Mouse (Mus musculus) left cerebral cortex, postnatal 25 days (tissue): ENCODE data around the gene AI481877. TPM values are rescaled to one million over a fixed set of nuclear protein-coding genes. Genes with fewer than 3 reads are reported as not detected.

Source experiments
- DNase-seq, 2 experiments: peaks; one replicate each; pipeline ENCODE4 v3.0.0; 2022; ENCODE audit warnings: low spot score in 2 of 2, mixed read lengths in 1 of 2
- intact Hi-C: fragments of 180-260 bp; cut with DNase I; formaldehyde crosslinking; loops from one replicate; pipeline ENCODE4 v1.15.1; 2025
- total RNA-seq, 2 experiments: library from RNA; stranded (reverse); gene quantifications; 2 replicates each; pipeline ENCODE4 v1.2.3; 2021

Gene AI481877
- total RNA-seq, 2 experiments from 2014 or later = not detected

DNA sequence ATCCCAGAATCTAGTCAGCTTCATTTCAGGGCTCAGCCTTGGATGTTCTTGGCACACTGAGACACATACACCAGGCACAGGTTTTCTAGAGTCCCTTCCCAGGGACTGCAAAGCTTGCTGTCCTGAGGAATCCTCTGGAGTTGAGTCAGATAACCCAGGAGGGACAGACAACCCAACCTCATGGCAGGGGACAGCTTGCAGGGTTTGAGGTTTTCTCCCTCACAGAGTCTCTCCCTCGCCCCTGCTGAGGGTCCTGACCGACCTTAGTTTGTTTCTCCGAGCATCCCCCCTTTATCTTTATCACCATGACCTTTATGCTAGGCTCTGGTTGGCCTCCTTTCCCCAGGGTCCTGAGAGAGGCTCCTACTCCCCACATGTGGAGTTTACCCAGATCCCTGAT, 101.3 kb downstream of the AI481877 start:
- intact Hi-C loops = loop anchor here (2.0 to 5.0 kb wide), 2 partner anchors 35 to 53 kb away; partner anchors contain the start of gene Gm20503
- no peak for DNase-seq

DNA sequence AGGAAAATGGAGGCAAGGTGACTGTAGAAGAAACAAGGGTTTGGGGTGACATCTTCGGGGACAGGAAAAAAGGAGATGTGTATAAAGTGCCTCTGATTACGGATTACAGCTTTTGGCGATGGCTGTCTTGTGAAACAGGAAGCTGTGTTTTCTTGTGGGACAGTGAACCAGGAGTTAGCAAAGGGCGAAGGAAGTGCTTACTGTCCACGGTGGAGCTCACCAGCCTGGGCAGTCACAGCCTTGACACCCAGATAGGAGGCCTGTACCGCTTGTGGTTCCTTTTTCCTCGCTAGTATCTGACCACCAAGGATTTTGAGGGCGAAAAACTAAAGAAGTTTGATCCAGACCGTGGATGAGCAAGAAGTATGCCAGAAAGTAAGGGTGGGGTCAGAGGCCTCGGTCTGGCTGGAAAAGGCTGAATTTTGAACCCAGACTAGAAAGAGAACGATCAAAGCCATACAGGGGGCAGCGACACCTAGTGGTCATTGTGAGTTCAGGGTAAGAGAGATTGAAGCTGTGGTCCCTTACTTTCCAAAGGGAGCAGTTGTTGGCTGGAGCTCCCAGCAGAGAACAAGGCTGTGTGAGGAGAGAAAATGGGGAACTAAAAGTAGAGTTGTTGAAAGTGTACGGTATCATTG, 102.2 kb downstream of the AI481877 start:
- intact Hi-C loops = loop anchor here (2.0 to 5.0 kb wide), 2 partner anchors 34 to 52 kb away; partner anchors contain the start of gene Gm20503
- peak; percentile 70 to 71 for DNase-seq

GRCm38 (mm10) chr4:59035786-59036350, 102.9 kb downstream of the AI481877 start:
- intact Hi-C loops = loop anchor here (2.0 to 5.0 kb wide), 2 partner anchors 34 to 51 kb away; partner anchors contain the start of gene Gm20503
- peak in 1 of 2 experiments; percentile 25 for DNase-seq

GRCm38 (mm10) chr4:59034918-59035785, 103.6 kb downstream of the AI481877 start, which contains the start of gene Gng10:
Gng10 (plus strand) TSS chr4:59035088.
- intact Hi-C loops = loop anchor here (5.0 kb wide), 1 partner anchor 33 kb away; the partner anchor contains the start of gene Gm20503

GRCm38 (mm10) chr4:59034325-59034917, 104.4 kb downstream of the AI481877 start:
- intact Hi-C loops = no loop called here
- DNase-seq = no peak

More at GRCm38 (mm10) chr4:59034918-59035785, 103.6 kb downstream of the AI481877 start, which contains the start of gene Gng10:
- DNase-seq = peak; percentile 65 to 76

DNA sequence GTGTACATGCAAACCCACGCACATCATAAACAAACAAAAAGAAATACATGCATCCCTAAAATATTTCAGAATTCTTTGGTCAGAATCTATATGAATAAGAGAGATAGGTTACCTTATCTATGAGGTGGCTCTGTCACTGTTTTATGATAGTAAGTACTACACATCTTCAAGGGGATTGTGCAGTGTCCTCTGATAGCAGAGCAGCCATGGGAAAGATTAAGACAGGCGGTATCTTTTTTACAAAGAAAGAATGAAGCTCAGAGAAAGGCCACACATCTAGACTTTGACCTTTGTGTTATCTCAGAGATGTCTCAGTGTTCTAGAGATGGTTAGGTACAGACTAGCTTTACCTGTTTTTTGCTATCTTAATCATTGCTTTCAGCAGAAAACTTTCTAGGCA, 121.9 kb downstream of the AI481877 start:
- no peak for DNase-seq
- intact Hi-C loops = no loop called here

DNA sequence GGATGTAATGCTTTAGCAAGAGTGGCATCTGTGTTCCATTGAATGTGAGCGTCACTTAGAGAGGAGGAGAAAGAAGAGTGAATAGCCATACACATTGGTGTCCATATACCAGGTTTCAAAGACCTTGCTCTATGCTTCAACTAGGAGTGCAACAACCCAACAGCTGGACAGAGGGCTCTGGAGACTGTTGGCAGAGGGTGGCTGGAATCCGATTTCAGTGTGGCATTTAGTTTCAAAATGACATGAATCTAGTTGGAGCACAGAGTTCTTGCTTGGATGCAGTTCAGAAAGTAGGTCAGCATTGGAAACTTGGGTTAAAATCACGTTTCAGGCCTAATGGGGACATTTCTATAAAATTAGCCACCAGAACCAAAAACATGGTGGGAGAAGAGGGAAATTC, 123.6 kb downstream of the AI481877 start:
- intact Hi-C loops = no loop called here
- no peak for DNase-seq

GRCm38 (mm10) chr4:59011446-59011845, 127.3 kb downstream of the AI481877 start:
- intact Hi-C loops = no loop called here
- DNase-seq = no peak

GRCm38 (mm10) chr4:59009696-59010095, 129.1 kb downstream of the AI481877 start:
- no peak for DNase-seq
- intact Hi-C loops = no loop called here

DNA sequence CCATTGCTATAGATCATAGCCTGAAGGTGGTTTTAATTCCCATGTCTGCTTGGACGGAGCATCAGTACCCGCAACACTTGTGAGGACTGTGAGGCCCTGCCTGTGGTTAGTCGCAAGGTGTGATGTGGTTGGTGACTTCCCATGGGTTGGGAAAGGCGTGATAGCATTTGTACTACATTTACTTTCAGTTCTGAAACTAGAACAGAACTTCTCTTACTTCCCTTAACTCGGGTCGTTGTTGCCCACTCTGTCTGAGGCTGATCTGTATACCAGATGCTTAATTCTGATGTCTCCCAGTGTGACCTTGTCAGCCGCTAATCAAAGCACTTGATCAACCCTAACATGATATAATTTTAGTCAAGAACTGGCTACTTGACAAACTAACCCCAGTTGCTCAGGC, 129.6 kb downstream of the AI481877 start:
- intact Hi-C loops = no loop called here
- DNase-seq = no peak

DNA sequence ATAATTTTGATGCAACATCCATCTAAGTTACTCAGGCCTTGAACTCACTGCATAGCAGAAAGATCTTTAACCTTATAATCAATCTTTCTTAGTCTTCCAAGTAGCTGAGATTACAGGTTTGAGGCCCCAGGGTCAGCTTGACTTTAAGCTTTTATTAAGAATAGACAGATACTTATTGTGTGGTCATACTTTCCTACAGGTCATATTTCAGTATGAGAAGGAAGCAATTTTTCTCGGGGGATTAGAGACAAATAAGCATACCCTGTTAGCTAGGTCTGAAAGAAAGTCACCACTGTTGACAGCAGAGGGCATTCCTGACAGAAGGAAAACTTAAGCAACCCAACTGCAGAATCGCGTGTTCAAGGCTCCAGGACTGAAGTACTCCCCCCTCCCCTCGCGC, 130.8 kb downstream of the AI481877 start:
- intact Hi-C loops = no loop called here
- DNase-seq = no peak

GRCm38 (mm10) chr4:59007016-59007415, 131.8 kb downstream of the AI481877 start:
- intact Hi-C loops = no loop called here
- no peak for DNase-seq

DNA sequence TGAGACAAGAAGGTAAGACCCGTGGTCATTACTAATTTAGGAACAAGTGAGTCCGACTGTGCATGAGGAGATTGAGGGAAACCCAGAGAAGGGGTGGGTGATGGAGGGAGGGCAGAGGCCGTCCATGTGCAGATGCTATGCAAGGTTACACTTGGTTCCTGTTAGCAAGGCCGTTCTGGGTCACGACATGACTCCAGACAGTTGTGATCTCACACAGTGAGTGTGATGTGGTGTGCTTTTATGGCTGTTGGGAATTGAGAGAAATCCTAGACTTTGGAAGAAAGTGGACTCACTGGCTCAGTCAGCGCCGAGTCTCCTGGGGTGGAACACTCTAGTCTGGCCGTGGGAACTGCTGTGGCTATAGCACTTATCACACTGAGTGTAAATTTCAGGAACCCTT, 132.6 kb downstream of the AI481877 start:
- intact Hi-C loops = no loop called here
- DNase-seq = no peak

DNA sequence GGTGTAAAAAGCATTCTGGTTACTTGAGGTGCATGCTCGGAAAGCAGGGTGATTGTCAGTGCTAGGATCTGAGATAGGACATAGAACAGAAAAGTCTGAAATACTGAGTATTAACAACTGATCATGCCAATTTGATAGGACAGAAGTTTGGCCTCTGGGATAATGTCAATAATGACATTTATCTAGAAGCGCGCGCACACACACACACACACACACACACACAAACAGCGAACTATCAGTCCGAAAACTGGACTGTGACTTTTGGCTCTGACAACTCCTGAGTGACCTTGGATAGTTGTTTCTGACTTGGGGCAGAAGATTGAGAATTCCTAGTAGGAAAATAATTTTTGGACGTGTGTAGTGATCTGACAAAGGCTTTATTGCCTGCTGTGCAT, 135.0 kb downstream of the AI481877 start:
- intact Hi-C loops = loop anchor here (5.0 kb wide), 1 partner anchor 33 kb away; the partner anchor contains the start of gene Gng10
- DNase-seq = no peak

GRCm38 (mm10) chr4:59002948-59003805, 135.6 kb downstream of the AI481877 start, which contains the start of gene Gm20503:
Gm20503 (plus strand) TSS chr4:59003210.
- intact Hi-C loops = loop anchor here (5.0 kb wide), 1 partner anchor 34 kb away; the partner anchor contains the start of gene Gng10

GRCm38 (mm10) chr4:59000614-59001013, 138.2 kb downstream of the AI481877 start:
- intact Hi-C loops = loop anchor here (5.0 kb wide), 1 partner anchor 37 kb away; the partner anchor contains the start of gene Gng10
- no peak for DNase-seq

More at GRCm38 (mm10) chr4:59002948-59003805, 135.6 kb downstream of the AI481877 start, which contains the start of gene Gm20503:
- peak; percentile 93 to 94 for DNase-seq

DNA sequence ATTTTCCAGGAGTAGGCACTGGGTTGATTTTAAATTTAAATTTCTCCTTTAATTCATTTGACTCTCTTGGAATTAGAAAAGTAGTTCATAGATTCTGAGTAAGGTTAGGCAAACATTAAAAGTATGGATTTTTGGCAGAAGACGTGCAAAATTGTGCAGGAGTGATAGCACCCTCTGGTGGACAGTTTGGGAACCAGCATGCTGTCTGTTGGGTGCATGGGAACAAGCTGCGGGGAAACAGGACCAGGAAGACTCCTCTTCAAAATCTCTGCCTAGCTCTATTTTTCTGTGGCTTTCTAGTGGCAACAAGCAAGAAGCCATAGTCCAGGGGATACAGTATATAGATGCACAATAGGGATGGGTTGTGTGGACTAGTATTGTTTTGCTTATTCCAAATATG, 139.1 kb downstream of the AI481877 start:
- DNase-seq = peak; percentile 68 to 85
- intact Hi-C loops = loop anchor here (5.0 kb wide), 1 partner anchor 38 kb away; the partner anchor contains the start of gene Gng10

- intact Hi-C loops = no loop called here
- DNase-seq = no peak
Observed at GRCm38 (mm10) chr4:58998688-58999087, 140.1 kb downstream of the AI481877 start.
